Mouse (Mus musculus) liver, embryonic 14.5 days (tissue): ENCODE measurements at regions not wholly inside any gene's neighbourhood (a gene's known extent, or its start where the extent isn't known, plus 50 kb on each side); places are given as distances from the start of the nearest gene placed in this dataset.

ENCODE experiments used
- CTCF ChIP-seq: IDR thresholded peaks from 2 replicates; pipeline ENCODE4 v1.5.1; 2016; ENCODE audit warnings: antibody characterized with exemption, low read depth, control low read depth
- EP300 ChIP-seq: IDR thresholded peaks from 2 replicates; pipeline ENCODE4 v1.6.1; 2016; ENCODE audit warnings: antibody characterized with exemption, low read depth

DNA sequence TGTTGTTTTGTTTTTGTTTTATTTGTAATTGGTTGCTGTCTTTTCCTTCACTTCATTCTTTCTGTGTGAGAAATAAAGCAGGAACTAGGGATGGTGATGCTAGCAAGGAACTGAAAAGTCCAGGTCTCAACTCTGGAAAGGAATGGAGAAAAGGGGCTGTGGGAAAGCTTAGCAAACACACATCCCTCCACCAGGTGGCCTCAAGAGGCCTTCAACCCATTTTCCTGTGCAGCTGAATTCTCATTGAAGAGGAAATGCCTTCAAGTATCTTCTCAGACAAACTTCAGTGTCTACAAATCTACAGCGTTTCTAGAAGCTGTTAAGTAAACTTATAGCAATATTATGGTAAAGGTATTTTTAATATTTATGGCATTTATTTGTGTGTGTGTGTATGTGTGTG, 487.4 kb upstream of the Ddx18 start:
- TF ChIP-seq EP300 (no peak), CTCF (no peak)
